Mouse (Mus musculus) testis, adult 2 months (tissue): ENCODE results near the gene Hpn.

Experiments used
- CTCF ChIP-seq: fragments of 200-500 bp; IDR thresholded peaks from 2 replicates; pipeline ENCODE4 v1.5.1; 2012; ENCODE audit warnings: low read depth, mild to moderate bottlenecking, inconsistent platforms, low read length, moderate library complexity; ENCODE audit not compliant: control insufficient read depth, insufficient read depth, insufficient replicate concordance
- POLR2A ChIP-seq: fragments of 200-500 bp; IDR thresholded peaks from 2 replicates; pipeline ENCODE4 v1.6.1; 2012; ENCODE audit warnings: low read depth, mild to moderate bottlenecking, inconsistent platforms, low read length, moderate library complexity; ENCODE audit not compliant: control insufficient read depth

- TF ChIP-seq CTCF = no peak
- TF ChIP-seq POLR2A = no peak
Observed at GRCm38 (mm10) chr7:31049846-31050281, 65.2 kb downstream of the Hpn start.
